Mouse (Mus musculus): ENCODE measurements around the gene Nhp2. TPM values are rescaled to one million over a fixed set of nuclear protein-coding genes. Genes with fewer than 3 reads are reported as not detected.

Gene Nhp2
- 48.2 and 92.9 TPM in 2 replicates for polyA plus RNA-seq (2012; rRNA removed; ENCODE audit: low replicate concordance)

GRCm38 (mm10) chr11:51619409-51620060 is at the start of gene Nhp2:
TSS of gene Nhp2 (plus strand) at chr11:51619735.

GRCm38 (mm10) chr11:51584431-51585248 is 34.9 kb upstream of the Nhp2 start, which contains the start of gene Phykpl:
TSS of gene Phykpl (plus strand) at chr11:51584757.

GRCm38 (mm10) chr11:51606447-51607095 is 13.0 kb upstream of the Nhp2 start, which contains the start of gene Hnrnpab:
TSS of gene Hnrnpab (minus strand) at chr11:51606847.

GRCm38 (mm10) chr11:51635525-51636322 is 16.2 kb downstream of the Nhp2 start, which contains the start of gene Rmnd5b:
TSS of gene Rmnd5b (minus strand) at chr11:51635896.

GRCm38 (mm10) chr11:51650691-51651515 is 31.4 kb downstream of the Nhp2 start, which contains the start of the genes N4bp3 and D930048N14Rik:
TSS of gene N4bp3 (minus strand) at chr11:51650842.
TSS of gene D930048N14Rik (plus strand) at chr11:51650954.

Other genes with a start within 250 kb of the Nhp2 start
- 26.8 and 30.8 TPM in 2 replicates for gene Phykpl, start 35.0 kb upstream of the Nhp2 start, polyA plus RNA-seq (2012; rRNA removed; ENCODE audit: low replicate concordance)
- 67.6 and 270 TPM in 2 replicates for gene Hnrnpab, start 12.9 kb upstream of the Nhp2 start, polyA plus RNA-seq (2012; rRNA removed; ENCODE audit: low replicate concordance)
- 52.2 and 111 TPM in 2 replicates for gene Rmnd5b, start 16.2 kb downstream of the Nhp2 start, polyA plus RNA-seq (2012; rRNA removed; ENCODE audit: low replicate concordance)
- gene N4bp3, start 31.1 kb downstream of the Nhp2 start, polyA plus RNA-seq (2012; rRNA removed; ENCODE audit: low replicate concordance) = 21.2 and 22.9 TPM in 2 replicates
- gene D930048N14Rik, start 31.2 kb downstream of the Nhp2 start, polyA plus RNA-seq (2012; rRNA removed; ENCODE audit: low replicate concordance) = 14.2 and 16.8 TPM in 2 replicates
- 19.7 and 32.1 TPM in 2 replicates for gene 0610009B22Rik, start 69.1 kb downstream of the Nhp2 start, polyA plus RNA-seq (2012; rRNA removed; ENCODE audit: low replicate concordance)
- gene Sec24a, start 143.9 kb downstream of the Nhp2 start, polyA plus RNA-seq (2012; rRNA removed; ENCODE audit: low replicate concordance) = 18.3 and 19.8 TPM in 2 replicates
- 25.9 and 37.9 TPM in 2 replicates for gene Sar1b, start 144.0 kb downstream of the Nhp2 start, polyA plus RNA-seq (2012; rRNA removed; ENCODE audit: low replicate concordance)
- gene Jade2, start 237.9 kb downstream of the Nhp2 start, polyA plus RNA-seq (2012; rRNA removed; ENCODE audit: low replicate concordance) = 10.1 and 10.4 TPM in 2 replicates